Mouse (Mus musculus) gastrocnemius, postnatal 10 days (tissue): Measurements from ENCODE around the gene Gm20388. TPM values are rescaled to one million over a fixed set of nuclear protein-coding genes. Genes with fewer than 3 reads are reported as not detected.

Source experiments
- DNase-seq: peaks from one replicate; pipeline ENCODE4 v3.0.0; 2021; ENCODE audit warnings: mixed read lengths
- total RNA-seq, 2 experiments: library from RNA; stranded (reverse); gene quantifications; 2 replicates each; pipeline ENCODE4 v1.2.3; 2021

The Gm20388 gene
- total RNA-seq, 2 experiments from 2014 or later: 2.9 to 6.0 TPM

DNA sequence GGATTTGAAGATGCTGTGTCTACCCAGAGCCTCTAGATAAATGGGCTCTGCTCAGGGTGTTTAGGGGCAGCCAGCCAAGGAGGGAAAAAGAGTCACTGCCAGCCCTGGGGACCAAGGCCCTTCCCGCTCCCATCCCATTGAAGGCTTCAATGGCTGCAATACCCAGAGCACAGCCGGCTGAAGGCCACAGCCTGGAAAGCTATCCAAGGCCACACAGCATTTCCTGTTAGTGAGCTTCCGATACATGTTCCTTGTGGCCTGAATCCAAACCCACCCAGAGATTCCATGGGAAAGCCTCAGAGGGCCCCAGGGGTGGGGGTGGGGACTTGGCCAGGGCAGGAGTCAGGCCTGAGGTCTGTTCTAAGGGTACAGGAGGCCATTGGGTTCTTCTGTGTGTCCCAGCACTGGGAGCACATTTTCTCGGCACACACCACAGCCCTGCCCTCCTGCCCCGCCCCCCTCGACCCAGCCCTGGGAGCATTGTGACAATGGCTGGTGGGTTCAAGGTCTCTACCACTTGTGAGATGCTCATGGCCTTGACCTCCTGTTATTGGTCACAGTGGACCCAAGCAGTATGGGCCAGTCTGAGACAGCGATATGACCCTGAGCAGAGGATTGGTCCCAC lies 294.2 kb downstream of the Gm20388 start:
- DNase-seq: no peak

GRCm38 (mm10) chr8:120205916-120206315 lies 295.3 kb downstream of the Gm20388 start:
- no peak for DNase-seq

GRCm38 (mm10) chr8:120207364-120207763 lies 296.7 kb downstream of the Gm20388 start:
- no peak for DNase-seq

GRCm38 (mm10) chr8:120208113-120208512 lies 297.5 kb downstream of the Gm20388 start:
- no peak for DNase-seq

- no peak for DNase-seq
Measured at GRCm38 (mm10) chr8:120211345-120211744, 300.7 kb downstream of the Gm20388 start.

DNA sequence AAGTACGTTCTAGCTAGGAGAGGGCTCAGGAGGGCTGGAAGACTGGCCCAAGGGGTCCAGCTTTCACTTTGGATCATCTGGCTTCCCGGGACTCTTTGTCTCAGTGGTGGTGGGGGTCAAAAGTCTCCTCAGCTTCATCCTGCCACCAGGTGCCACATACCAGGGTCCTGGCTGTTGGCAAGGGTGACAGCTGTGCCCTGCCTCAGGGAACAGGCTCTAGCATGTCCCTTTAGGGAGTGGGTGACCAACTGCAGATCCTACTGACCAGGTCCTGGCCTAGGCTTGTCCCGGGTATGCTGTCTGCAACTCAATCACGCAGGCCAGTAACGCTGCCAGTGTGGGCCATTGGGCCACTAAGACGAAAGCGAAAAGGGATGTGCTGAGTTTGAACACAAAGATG lies 302.0 kb downstream of the Gm20388 start:
- DNase-seq: no peak

DNA sequence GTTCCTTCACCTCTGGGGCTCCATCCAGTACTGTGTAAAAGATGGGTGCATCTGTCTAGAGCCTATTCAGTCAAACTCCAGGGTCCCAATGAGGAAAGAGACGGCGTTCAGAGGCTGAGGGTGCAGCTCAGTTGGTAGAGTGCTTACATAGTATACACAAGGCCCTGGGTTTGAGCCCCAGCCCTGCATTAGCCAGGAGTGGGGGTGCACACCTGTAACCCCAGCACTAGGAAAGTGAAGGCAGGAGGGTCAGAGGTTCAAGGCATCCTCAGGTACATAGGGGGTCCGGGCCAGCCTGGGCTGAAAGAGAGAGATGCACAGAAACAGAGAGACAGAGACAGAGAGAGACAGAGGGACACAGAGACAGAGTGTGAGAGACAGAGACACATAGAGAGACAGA lies 302.6 kb downstream of the Gm20388 start:
- DNase-seq: no peak

DNA sequence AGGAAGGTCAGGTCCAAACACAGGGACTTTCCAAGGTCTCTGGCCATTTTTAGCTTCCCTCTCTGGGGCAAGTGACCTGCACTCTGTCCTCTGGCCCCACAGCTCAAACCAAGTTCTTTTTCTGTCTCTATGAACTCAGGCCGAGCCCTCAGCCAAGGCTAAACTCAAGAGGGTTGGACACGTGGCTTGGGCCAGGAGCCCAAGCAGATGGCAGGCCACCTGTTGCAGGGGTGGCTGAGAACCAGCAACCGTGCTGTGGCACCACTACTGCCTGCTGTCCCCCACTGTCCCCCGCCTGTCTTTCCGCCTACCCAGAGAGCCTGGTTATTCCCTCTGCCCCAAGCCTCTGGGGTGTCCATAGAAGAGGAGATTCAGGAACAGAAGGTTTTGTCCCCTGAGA lies 303.3 kb downstream of the Gm20388 start:
- DNase-seq: peak; percentile 76

DNA sequence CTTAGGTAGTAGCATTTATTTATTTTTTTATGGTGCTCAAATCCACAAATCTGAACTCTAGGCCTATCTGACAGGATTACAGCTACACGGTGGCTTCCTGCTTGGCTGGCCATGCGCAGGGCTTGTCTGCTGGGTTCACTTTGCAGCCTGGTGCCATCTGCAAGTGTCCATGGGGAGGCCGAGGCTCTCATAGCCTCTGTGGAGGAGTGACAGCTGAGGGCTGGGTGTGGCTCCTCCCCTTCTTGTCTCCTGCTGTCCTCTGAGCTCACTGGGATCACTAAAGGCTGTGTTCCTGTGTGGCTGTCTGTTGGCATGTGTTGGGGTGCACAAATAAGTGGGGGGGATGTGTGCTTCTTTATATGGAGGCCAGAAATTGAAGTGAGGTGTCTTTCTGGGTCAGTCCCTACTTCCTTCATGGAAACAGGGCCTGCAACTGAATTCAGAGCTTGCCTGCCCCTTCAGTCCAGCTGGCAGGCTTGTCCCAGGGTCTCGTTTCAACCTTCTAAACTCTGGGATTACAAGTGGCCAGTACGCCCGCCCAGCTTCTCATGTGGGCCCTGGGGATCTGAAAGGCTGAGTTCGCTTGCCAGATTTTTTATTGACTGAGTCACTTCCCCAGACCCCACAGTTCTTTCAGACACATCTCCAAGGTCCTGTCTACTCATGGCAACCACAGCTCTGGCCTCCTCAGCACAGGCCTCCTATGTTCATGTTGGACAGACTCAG lies 304.9 kb downstream of the Gm20388 start:
- DNase-seq: no peak

DNA sequence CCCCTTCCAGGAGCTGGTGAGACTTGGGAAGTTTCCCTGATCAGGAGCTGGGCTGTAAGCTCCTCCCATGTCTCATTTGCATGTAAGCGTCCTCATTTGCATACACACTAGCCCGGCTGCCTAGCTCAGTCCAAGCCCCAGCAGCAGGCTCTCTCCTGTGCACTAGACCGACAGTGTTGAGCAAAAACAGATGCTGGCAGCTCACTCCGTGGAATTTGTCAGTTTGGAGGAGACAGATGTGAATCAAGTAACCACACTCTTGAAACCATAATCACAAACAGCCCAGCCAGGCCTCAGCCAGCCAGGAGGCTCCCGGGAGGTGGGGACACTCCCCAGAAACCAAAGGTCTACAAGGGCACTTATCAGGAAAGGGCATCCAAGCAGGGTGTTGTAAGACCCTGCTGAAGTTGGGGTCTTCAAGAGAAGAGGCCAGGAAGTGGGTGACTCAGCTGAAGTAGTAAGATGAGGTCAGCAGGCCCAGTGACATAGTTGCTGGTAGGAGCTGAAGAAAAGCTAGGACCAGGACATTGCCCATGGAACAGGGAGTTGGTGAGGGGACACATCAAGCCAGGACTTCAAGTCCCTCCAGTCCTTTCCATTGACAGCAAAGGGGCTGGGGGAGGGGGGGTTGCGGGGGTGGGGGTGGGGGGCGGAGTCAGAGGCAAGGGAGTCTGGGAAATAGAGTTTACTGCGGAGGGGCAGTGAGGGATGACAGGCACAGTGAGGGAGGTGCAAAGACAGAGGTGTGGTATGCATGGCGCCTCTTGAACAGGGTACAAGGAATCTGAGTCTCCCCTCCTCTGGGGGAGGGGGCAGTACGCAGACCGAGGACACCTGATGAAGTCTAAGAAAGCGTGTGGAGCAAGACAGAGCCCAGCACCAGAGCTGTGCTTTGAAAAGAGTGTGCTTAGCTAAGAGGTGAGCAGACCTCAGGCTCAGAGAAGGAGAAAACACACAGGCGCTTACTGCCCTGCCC lies 306.5 kb downstream of the Gm20388 start:
- DNase-seq: no peak

DNA sequence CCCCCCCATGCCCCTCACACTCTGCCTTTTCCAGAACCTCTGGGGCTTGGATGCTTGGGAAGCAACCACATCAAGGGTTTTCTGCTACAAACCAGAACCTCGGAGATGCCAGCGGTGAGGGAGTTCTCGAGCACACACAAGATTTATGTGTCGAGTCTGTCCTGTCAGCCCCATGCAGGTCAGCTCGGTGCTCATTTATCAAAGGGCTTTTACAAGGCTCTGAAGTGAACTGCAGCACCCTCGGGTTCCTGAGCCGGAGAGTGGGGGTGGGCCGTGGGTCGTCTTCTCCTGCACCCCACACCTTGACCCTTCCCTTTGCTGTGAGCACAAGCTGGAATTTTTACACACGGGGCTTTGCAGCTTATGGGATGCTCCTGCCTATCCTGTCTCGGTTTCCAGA lies 311.9 kb downstream of the Gm20388 start:
- DNase-seq: no peak

- no peak for DNase-seq
Measured at GRCm38 (mm10) chr8:120224521-120225420, 314.1 kb downstream of the Gm20388 start.

- DNase-seq: no peak
Measured at GRCm38 (mm10) chr8:120225421-120226151, 314.9 kb downstream of the Gm20388 start.

DNA sequence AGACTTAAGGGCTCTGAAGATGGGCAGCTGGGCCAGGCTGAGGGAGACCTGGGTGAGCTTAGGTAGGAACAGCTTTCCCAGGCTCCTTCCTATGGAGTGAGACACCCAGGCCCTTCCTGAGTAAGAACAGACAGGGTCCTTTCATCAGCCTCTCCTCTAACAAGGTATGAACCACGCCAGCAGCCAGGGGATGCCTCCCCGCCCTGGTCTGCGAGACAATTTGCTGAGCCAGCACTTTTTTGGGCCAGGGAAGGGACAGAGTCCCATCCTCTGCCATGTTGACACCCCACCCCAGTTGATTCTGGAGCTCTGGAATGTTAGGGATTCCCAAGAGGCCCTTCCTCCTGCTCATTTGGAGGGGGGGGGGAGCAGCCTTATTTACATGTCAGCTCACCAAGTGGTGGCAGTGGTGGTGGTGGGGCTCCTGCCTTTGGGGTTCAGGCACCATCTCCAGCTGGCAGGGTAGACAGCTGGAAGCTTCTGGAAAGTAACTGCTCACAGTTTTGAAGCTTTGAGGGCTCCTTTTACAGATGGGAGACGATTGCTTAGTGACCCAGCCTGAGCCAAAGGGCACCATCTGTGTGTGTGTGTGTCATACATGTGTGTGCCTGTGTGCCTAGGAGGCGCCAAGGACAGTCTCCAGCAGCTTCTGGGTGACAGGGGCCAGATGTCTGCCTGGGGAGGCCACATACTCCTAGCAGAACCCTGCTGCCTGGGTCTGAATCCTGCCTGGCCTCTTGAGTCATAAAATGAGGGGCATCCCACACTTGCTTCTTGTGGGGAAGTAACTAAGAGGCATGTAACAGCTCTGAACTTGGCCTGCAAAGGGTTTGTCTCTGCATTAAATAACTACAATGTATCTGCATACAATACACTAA lies 316.3 kb downstream of the Gm20388 start:
- DNase-seq: no peak

- DNase-seq: no peak
Measured at GRCm38 (mm10) chr8:120227578-120227876, 316.9 kb downstream of the Gm20388 start.

DNA sequence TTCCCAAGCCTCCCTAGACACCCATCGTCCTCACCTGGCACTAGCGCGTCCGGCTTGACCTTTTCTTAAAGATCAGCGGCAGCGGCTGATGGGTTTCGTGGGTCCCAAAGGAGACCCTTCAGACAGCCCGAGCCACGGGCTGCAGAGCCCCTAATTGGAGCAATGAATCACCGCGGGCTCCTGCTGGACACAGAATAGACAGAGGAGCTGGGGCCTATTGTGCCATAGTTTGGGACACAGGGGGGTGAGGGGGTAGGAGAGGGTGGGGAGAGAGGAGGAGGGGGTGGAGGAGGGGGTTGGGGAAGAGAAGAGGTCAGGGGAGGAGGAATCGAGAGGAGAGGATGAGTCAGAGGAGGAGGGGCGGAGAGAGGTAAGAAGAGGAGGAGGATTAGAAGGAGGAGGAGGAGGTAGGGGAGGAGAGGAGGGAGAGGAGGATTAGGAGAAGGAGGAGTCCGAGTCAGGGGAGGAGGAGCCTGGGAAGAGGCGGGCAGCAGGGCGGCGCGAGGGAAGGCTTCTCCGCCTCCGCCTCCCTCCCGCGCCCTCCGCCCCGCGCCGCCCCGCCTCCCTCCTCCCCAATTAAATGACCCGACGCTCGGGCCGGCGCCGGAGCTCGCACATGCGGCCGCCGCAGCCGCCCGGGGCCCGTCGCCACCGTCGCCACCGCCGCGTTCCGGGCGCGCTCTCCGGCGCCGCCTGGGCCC lies 317.4 kb downstream of the Gm20388 start, which contains the start of gene Gse1:
Gene Gse1 (plus strand): TSS at position 566 of the 701 bp plus-strand sequence.
- DNase-seq: peak; percentile 83

- peak; percentile 59 for DNase-seq
Measured at GRCm38 (mm10) chr8:120228781-120229573, 318.3 kb downstream of the Gm20388 start.

DNA sequence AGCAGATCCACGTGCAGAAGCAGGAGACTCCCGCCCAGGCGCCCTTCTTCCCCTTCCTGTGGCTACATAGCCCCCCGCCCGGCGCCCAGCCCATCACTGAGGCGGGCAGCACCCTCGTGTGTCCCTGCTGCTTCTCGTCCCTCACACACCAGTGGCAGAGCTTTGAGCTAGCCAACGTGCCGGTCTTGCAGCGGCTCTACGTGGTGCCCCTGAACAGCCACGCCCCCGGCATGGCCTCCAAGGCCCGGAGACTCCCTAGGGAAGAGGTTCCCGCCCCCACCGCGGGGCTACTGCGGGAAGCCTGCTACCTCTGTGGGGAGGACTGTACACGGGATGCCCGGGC lies 318.9 kb downstream of the Gm20388 start:
- peak; percentile 41 for DNase-seq

DNA sequence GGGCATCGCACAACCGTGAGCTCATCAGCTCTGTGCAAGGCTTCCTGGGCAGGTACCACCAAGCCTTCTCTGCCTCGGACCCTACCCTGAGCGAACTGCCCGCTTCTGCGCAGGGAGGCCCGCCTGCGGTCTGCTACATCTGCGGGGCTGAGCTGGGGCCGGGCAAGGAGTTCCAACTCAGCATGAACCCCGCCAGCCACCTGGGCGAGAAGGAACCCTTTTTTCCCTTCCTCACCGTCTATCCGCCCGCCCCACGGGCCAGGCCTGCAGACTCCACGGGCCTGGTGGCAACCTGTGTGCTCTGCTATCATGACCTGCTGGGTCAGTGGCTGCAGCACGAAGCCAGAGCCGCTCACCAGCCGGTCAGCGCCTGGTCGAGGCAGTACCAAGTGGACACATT lies 319.4 kb downstream of the Gm20388 start:
- DNase-seq: no peak
